Mouse (Mus musculus) forebrain, embryonic 16.5 days (tissue): ENCODE results near the gene Syk. TPM values are rescaled to one million over a fixed set of nuclear protein-coding genes. Genes with fewer than 3 reads are reported as not detected.

ENCODE experiments used
- ATAC-seq: fragments of 200-750 bp; cut with Nextera tagmentation; 2 replicates; pipeline ENCODE4 v1.8.0; 2017; ENCODE audit warnings: mild to moderate bottlenecking, moderate library complexity
- H3K27ac ChIP-seq: fragments of 300-500 bp; sonication (generic); 2 replicates; pipeline ENCODE4 v1.5.1; 2014; ENCODE audit warnings: low read length, control low read depth
- H3K27me3 ChIP-seq: fragments of 300-500 bp; sonication (generic); replicated peaks from 2 replicates; pipeline ENCODE4 v1.6.1; 2014; ENCODE audit warnings: low read length; ENCODE audit not compliant: control insufficient read depth, insufficient read depth
- H3K36me3 ChIP-seq: fragments of 300-500 bp; sonication (generic); 2 replicates; pipeline ENCODE4 v1.6.1; 2014; ENCODE audit not compliant: control insufficient read depth, insufficient read depth
- H3K4me1 ChIP-seq: fragments of 300-500 bp; sonication (generic); replicated peaks from 2 replicates; pipeline ENCODE4 v1.6.1; 2014; ENCODE audit warnings: low read length; ENCODE audit not compliant: control insufficient read depth, insufficient read depth
- H3K4me2 ChIP-seq: fragments of 300-500 bp; sonication (generic); 2 replicates; pipeline ENCODE4 v1.6.1; 2014; ENCODE audit warnings: mild to moderate bottlenecking, low read length, control low read depth
- H3K4me3 ChIP-seq: fragments of 300-500 bp; sonication (generic); replicated peaks from 2 replicates; pipeline ENCODE4 v1.5.1; 2014; ENCODE audit warnings: mild to moderate bottlenecking, low read length, control low read depth
- H3K9ac ChIP-seq: fragments of 300-500 bp; sonication (generic); replicated peaks from 2 replicates; pipeline ENCODE4 v1.6.1; 2014; ENCODE audit warnings: low read depth, low read length, control low read depth
- H3K9me3 ChIP-seq: fragments of 300-500 bp; sonication (generic); 2 replicates; pipeline ENCODE4 v1.6.1; 2016; ENCODE audit warnings: low read length; ENCODE audit not compliant: control insufficient read depth
- WGBS: fragments of 180-500 bp; shearing (Covaris S2); extraction: QIAGEN DNeasy Blood & Tissue Kit; methylation state at CpG from one replicate; pipeline ENCODE4 v1.1.7; 2014; 5-methylcytosine and 5-hydroxymethylcytosine counted together
- polyA plus RNA-seq: library from polyadenylated mRNA; unstranded; fragments of >200 nt; fragmentation: Nextera tagmentation; extraction: Ambion mirVana; gene quantifications from 2 replicates; pipeline ENCODE4 v1.2.1, GENCODE M21; 2015

The Syk gene
- polyA plus RNA-seq, 1 experiment from 2014 or later = 1.3 TPM

GRCm38 (mm10) chr13:52652253-52652628 lies 69.3 kb downstream of the Syk start:
- 92% methylated on average over 8 of the region's 8 CpGs for WGBS
- ATAC-seq = no peak
- no peaks in the 10 kb centered on the region for H3K27me3 ChIP-seq

GRCm38 (mm10) chr13:52654081-52654829 lies 71.3 kb downstream of the Syk start:
- Histone ChIP-seq H3K36me3 (no peaks in the 10 kb centered on the region), H3K9me3 (no peaks in the 10 kb centered on the region), H3K4me3 (no peak overlapping the region), H3K27ac (no peak overlapping the region; the same call in 1 of the 2 replicates), H3K4me2 (no peak overlapping the region), H3K27me3 (no peaks in the 10 kb centered on the region), H3K9ac (no peak overlapping the region), H3K4me1 (peaks cover 5% of the 10 kb centered on the region; the same call in 1 of the 2 replicates)
- WGBS = 68% methylated on average over 12 of the region's 12 CpGs
- no peak for ATAC-seq

More at GRCm38 (mm10) chr13:52652253-52652628, 69.3 kb downstream of the Syk start:
- no peak overlapping the region for H3K4me2 ChIP-seq
- H3K36me3 ChIP-seq = no peaks in the 10 kb centered on the region
- H3K9me3 ChIP-seq = no peaks in the 10 kb centered on the region
- no peak overlapping the region for H3K9ac ChIP-seq
- no peak overlapping the region for H3K27ac ChIP-seq
- H3K4me1 ChIP-seq = peaks cover 5% of the 10 kb centered on the region; the same call in 1 of the 2 replicates
- H3K4me3 ChIP-seq = no peak overlapping the region

GRCm38 (mm10) chr13:52654830-52655308 lies 71.9 kb downstream of the Syk start:
- no peaks in the 10 kb centered on the region for H3K36me3 ChIP-seq
- ATAC-seq = 0 out of 2 replicates have a peak, but pooled peaks have one; percentile 3
- H3K4me1 ChIP-seq = peaks cover 5% of the 10 kb centered on the region; the same call in 1 of the 2 replicates
- no peak overlapping the region for H3K4me2 ChIP-seq
- no peaks in the 10 kb centered on the region for H3K9me3 ChIP-seq
- no peak overlapping the region for H3K4me3 ChIP-seq
- no peaks in the 10 kb centered on the region for H3K27me3 ChIP-seq
- 25% methylated on average over 9 of the region's 9 CpGs for WGBS
- H3K9ac ChIP-seq = no peak overlapping the region
- H3K27ac ChIP-seq = peak overlapping the region; percentile 26; the same call in 1 of the 2 replicates

- WGBS = 89% methylated on average over 7 of the region's 7 CpGs
- Histone ChIP-seq H3K27ac (no peak overlapping the region), H3K4me2 (no peak overlapping the region), H3K4me1 (peaks cover 5% of the 10 kb centered on the region; the same call in 1 of the 2 replicates), H3K4me3 (no peak overlapping the region), H3K27me3 (no peaks in the 10 kb centered on the region), H3K9ac (no peak overlapping the region), H3K9me3 (no peaks in the 10 kb centered on the region), H3K36me3 (no peaks in the 10 kb centered on the region)
- peak; percentile 12; the same call in 1 of the 2 replicates for ATAC-seq
These were observed 75.0 kb downstream of the Syk start for GRCm38 (mm10) chr13:52657966-52658365.

GRCm38 (mm10) chr13:52658477-52658876 lies 75.5 kb downstream of the Syk start:
- Histone ChIP-seq H3K36me3 (no peaks in the 10 kb centered on the region), H3K27ac (no peak overlapping the region), H3K4me1 (peaks cover 5% of the 10 kb centered on the region; the same call in 1 of the 2 replicates), H3K27me3 (no peaks in the 10 kb centered on the region), H3K4me2 (no peak overlapping the region), H3K4me3 (no peak overlapping the region), H3K9me3 (no peaks in the 10 kb centered on the region), H3K9ac (no peak overlapping the region)
- ATAC-seq = peak; percentile 31
- 9% methylated on average over 8 of the region's 8 CpGs for WGBS

- Histone ChIP-seq H3K4me2 (no peak overlapping the region), H3K4me1 (peaks cover 5% of the 10 kb centered on the region; the same call in 1 of the 2 replicates), H3K27me3 (no peaks in the 10 kb centered on the region), H3K36me3 (no peaks in the 10 kb centered on the region), H3K9me3 (no peaks in the 10 kb centered on the region), H3K9ac (no peak overlapping the region), H3K27ac (no peak overlapping the region), H3K4me3 (no peak overlapping the region)
- 90% methylated on average over 11 of the region's 11 CpGs for WGBS
- no peak for ATAC-seq
These were observed 76.2 kb downstream of the Syk start for GRCm38 (mm10) chr13:52659171-52659665.

- no peaks in the 10 kb centered on the region for H3K27me3 ChIP-seq
- H3K9ac ChIP-seq = no peak overlapping the region
- WGBS = 68% methylated on average over 3 of the region's 3 CpGs
- no peak overlapping the region for H3K4me3 ChIP-seq
- no peak overlapping the region for H3K4me2 ChIP-seq
- ATAC-seq = no peak
- H3K4me1 ChIP-seq = no peaks in the 10 kb centered on the region
- H3K27ac ChIP-seq = no peak overlapping the region
- H3K36me3 ChIP-seq = no peaks in the 10 kb centered on the region
- H3K9me3 ChIP-seq = peaks cover 4% of the 10 kb centered on the region; the same call in 1 of the 2 replicates
These were observed 86.9 kb downstream of the Syk start for GRCm38 (mm10) chr13:52669889-52670288.

GRCm38 (mm10) chr13:52673272-52673671 lies 90.3 kb downstream of the Syk start:
- no peak overlapping the region for H3K9ac ChIP-seq
- peaks cover 4% of the 10 kb centered on the region; the same call in 1 of the 2 replicates for H3K9me3 ChIP-seq
- no peaks in the 10 kb centered on the region for H3K4me1 ChIP-seq
- no peak overlapping the region for H3K27ac ChIP-seq
- WGBS = 60% methylated on average over 4 of the region's 4 CpGs
- no peak overlapping the region for H3K4me2 ChIP-seq
- no peak for ATAC-seq
- H3K36me3 ChIP-seq = no peaks in the 10 kb centered on the region
- no peak overlapping the region for H3K4me3 ChIP-seq
- no peaks in the 10 kb centered on the region for H3K27me3 ChIP-seq

GRCm38 (mm10) chr13:52673856-52674255 lies 90.9 kb downstream of the Syk start:
- Histone ChIP-seq H3K27ac (no peak overlapping the region), H3K9ac (no peak overlapping the region), H3K9me3 (peaks cover 4% of the 10 kb centered on the region; the same call in 1 of the 2 replicates), H3K4me1 (no peaks in the 10 kb centered on the region), H3K4me3 (no peak overlapping the region), H3K27me3 (no peaks in the 10 kb centered on the region), H3K36me3 (no peaks in the 10 kb centered on the region), H3K4me2 (no peak overlapping the region)
- 58% methylated on average over 4 of the region's 4 CpGs for WGBS
- ATAC-seq = no peak
